Mouse (Mus musculus) limb, embryonic 10.5 days (tissue): ENCODE results near the gene Dupd1. TPM values are rescaled to one million over a fixed set of nuclear protein-coding genes. Genes with fewer than 3 reads are reported as not detected.

ENCODE experiments used
- DNase-seq: peaks from one replicate; pipeline ENCODE4 v3.0.0-alpha.2; 2017; ENCODE audit warnings: low spot score
- H3K27ac ChIP-seq: fragments of 300-500 bp; sonication (generic); 2 replicates; pipeline ENCODE4 v1.5.1; 2016; ENCODE audit warnings: mild to moderate bottlenecking
- H3K27me3 ChIP-seq: fragments of 300-500 bp; sonication (generic); 2 replicates; pipeline ENCODE4 v1.6.1; 2016; ENCODE audit warnings: low read depth, mild to moderate bottlenecking; ENCODE audit not compliant: poor library complexity, severe bottlenecking
- H3K36me3 ChIP-seq: fragments of 300-500 bp; sonication (generic); 2 replicates; pipeline ENCODE4 v1.6.1; 2016; ENCODE audit warnings: mild to moderate bottlenecking, moderate library complexity
- H3K4me1 ChIP-seq: fragments of 300-500 bp; sonication (generic); 2 replicates; pipeline ENCODE4 v1.6.1; 2016
- H3K4me3 ChIP-seq: fragments of 300-500 bp; sonication (generic); 2 replicates; pipeline ENCODE4 v1.5.1; 2016; ENCODE audit warnings: mild to moderate bottlenecking, moderate library complexity
- H3K9me3 ChIP-seq: fragments of 300-500 bp; sonication (generic); replicated peaks from 2 replicates; pipeline ENCODE4 v1.6.1; 2016; ENCODE audit warnings: mild to moderate bottlenecking
- WGBS: fragments of 180-500 bp; shearing (Covaris S2); methylation state at CpG from one replicate; pipeline ENCODE4 v1.1.7; 2016; 5-methylcytosine and 5-hydroxymethylcytosine counted together
- polyA plus RNA-seq: library from polyadenylated mRNA; unstranded; fragments of >200 nt; fragmentation: Nextera tagmentation; extraction: Ambion mirVana; gene quantifications from 2 replicates; pipeline ENCODE4 v1.2.1, GENCODE M21; 2016

The Dupd1 gene
- 0.45 TPM in 1 of 2 replicates, not detected in the other for polyA plus RNA-seq

DNA sequence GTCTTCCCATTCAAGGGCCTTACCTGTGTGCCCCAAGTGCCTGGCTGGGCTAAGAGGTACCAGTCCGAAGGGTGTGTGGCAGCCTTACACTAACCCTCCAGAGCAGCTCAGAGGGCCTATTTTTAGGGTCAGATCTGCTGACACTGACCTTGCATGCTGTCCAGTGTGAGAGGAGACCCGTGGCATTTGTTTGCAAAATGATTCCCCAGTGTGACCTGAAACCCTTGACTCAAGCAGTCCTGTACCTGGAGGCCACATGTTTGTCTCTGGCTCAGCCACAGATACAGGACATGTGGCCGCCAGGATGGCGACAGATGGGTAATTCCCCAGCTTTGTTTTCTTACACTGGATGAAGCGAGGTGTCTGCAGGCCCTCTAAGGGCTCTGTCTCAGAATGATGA, at the start of gene Dupd1:
Gene Dupd1 (minus strand): TSS at position 91 of the 400 bp plus-strand sequence.
- Histone ChIP-seq H3K9me3 (no peaks in the 10 kb centered on the region), H3K4me1 (peaks cover 34% of the 10 kb centered on the region), H3K27ac (peak within 1 kb of the TSS; percentile 26; the same call in 1 of the 2 replicates), H3K36me3 (no peaks in the 10 kb centered on the region), H3K4me3 (no peak within 1 kb of the TSS), H3K27me3 (no peaks in the 10 kb centered on the region)
- WGBS, result 69% methylated on average over 5 of the region's 5 CpGs
- DNase-seq, result peak; percentile 23

DNA sequence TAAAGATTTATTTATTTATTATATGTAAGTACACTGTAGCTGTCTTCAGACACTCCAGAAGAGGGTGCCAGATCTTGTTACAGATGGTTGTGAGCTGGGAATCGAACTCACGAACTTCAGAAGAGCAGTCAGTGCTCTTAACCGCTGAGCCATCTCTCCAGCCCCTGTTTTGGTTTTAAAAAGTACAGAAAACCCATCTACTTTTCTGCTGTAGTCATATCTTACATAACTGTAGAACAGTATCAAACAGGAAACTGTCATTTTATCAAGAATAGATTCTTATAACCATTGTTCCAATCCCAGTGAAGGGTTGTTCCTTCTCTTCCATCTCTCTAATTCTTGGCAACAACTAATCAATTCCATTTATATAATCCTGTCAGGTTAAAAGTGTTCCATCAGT, 49.4 kb upstream of the Dupd1 start:
- Histone ChIP-seq H3K4me1 (peaks cover 12% of the 10 kb centered on the region), H3K36me3 (no peaks in the 10 kb centered on the region), H3K27me3 (no peaks in the 10 kb centered on the region), H3K27ac (no peak overlapping the region), H3K4me3 (no peak overlapping the region), H3K9me3 (no peaks in the 10 kb centered on the region)
- WGBS, result 95% methylated on average over 3 of the region's 3 CpGs
- no peak for DNase-seq

DNA sequence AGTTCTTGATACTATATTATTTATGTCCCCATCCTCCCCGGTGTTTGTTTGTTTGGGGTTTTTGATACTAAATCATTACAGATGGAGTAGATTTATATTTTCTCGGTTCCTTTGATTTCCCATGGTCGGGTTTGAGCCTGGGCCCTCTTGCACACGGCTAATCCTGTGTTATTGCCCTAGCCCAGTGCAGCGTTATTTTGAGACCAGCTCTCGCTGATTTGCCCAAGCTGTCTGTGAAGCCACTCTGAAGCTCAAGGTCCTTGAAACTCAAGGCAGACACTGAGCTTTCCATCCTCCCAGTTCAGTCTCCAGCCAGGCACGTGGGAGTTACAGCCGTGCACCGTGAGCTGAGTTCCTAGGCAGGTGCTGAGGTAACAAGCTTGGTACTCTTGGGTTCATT, 47.2 kb upstream of the Dupd1 start:
- Histone ChIP-seq H3K36me3 (no peaks in the 10 kb centered on the region), H3K9me3 (no peaks in the 10 kb centered on the region), H3K4me3 (no peak overlapping the region), H3K4me1 (0 out of 2 replicates have a peak, but pooled peaks cover 3% of the 10 kb centered on the region), H3K27ac (no peak overlapping the region), H3K27me3 (no peaks in the 10 kb centered on the region)
- no peak for DNase-seq
- 90% methylated on average over 9 of the region's 9 CpGs for WGBS

DNA sequence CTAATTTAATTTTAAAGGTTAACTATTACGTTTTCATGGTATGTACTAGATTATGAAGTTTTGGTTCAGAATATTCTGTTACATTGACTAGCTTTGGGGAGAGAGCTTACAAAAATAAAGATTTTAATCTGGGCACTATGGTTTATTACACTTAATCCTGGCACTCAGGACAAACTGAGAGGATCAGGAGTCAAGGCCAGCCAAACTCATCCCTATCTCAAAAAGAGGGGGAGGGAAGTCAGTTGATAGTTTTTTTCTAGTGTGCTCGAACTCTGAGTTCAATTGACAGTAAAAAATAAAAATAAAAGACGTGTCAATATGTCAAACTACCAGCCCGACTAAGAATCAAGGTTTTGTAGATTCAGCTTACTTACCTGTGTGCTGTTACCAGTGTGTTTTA, 39.0 kb upstream of the Dupd1 start:
- WGBS, result 88% methylated on average over 4 of the region's 4 CpGs
- Histone ChIP-seq H3K27ac (no peak overlapping the region), H3K36me3 (no peaks in the 10 kb centered on the region), H3K4me3 (no peak overlapping the region), H3K27me3 (no peaks in the 10 kb centered on the region), H3K4me1 (peaks cover 24% of the 10 kb centered on the region), H3K9me3 (no peaks in the 10 kb centered on the region)
- DNase-seq, result no peak

DNA sequence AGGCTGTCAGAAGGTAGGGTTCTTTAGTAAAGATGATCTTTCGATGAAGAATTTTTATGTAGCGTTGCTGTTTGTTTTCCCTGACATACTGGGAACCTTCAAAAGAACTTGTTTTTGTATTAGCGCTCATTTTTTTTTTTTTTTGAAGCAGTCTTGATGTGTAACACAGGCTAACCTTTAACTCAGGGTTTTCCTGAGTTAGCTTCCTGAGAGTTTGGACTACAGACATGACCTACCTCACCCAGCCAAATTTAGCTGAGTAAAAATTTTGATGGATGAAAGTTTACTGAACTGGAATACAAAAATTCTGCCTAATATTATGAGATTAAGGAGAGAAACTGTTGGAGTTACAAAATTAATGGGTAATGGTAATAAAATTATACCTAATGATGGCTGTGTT, 38.0 kb upstream of the Dupd1 start:
- H3K27ac ChIP-seq, result no peak overlapping the region
- 94% methylated on average over 3 of the region's 3 CpGs for WGBS
- peaks cover 30% of the 10 kb centered on the region for H3K4me1 ChIP-seq
- no peak overlapping the region for H3K4me3 ChIP-seq
- no peak for DNase-seq
- H3K27me3 ChIP-seq, result no peaks in the 10 kb centered on the region
- H3K9me3 ChIP-seq, result no peaks in the 10 kb centered on the region
- no peaks in the 10 kb centered on the region for H3K36me3 ChIP-seq

DNA sequence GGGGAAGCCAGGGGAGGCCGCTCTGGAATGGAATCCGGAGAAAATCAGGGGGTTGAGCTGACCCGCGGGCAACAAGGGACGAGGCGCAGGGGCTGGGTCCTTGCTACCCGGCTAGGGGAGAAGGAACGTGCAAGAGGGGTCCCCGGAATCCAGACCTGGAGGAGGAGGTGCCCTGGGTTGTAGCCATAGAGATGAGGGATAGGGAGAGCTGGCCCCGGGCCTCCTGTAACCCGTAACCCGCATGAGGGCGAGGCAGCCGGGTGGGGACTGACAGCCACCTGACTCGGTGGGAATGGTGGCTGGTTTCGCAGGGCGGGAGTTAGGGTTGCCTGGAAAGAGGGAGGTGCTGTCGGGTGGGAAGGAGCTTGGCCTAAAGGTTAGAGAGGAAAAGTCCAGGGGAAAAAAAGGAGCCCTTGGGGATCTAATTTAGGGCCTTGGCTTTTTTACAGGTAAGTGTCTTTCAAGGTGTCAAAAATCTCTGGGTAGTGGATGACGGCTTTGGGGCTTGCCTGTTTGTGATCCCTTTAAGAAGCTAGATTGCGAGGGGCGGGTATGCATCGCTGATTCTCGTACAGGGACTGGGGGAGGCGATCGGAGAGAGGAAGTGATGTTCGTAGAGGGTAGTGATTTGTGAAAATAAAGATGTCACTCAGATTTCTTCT, 36.6 kb upstream of the Dupd1 start, which contains the start of gene Dusp13:
Gene Dusp13 (minus strand): TSS at position 301 of the 662 bp plus-strand sequence.
- under 1% methylated on average over 26 of the region's 26 CpGs for WGBS
- peak within 1 kb of the TSS; percentile 88 for H3K27ac ChIP-seq
- H3K4me3 ChIP-seq, result peak within 1 kb of the TSS; percentile 96

DNA sequence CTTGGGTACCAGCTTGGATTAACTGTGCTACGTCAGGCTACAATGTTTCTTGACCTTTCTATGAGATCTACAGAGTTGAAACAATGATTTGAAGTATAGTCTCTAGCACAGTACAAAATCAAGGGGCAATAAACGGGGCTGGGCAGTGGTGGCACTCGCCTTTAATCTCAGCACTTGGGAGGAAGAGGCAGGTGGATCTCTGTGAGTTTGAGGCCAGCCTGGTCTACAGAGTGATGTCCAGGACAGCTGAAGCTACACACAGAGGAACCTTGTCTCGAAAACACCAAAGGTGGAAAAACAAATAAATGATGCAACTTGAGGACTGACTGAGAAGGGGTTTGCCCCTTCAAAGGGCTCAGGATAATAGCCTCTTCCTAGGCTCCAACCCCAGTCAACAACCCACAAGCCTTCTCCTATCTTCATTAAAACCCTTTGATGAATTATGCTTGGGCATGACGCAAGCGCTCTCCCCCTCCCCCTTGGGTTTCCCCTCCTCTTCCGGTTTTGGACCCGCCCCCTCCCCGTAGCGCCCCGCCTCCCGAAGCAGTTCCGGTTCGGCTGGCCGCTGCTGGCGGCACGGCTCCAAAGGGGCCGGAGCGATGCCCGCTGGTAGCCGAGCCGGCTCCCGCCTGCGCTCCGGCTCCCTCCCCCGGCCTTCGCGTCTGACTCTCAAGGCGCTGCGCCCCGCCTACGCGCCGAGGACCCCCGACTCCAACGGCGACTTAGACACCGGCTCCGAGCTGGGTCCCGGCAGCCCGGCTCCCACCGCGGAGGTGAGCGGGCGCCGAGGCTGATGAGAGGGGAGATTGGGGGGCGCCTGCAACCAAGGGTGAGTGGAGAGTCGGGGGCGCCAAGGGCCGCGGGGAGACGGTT, 35.9 kb upstream of the Dupd1 start, which contains the start of gene Samd8:
Gene Samd8 (plus strand): TSS at position 524 of the 873 bp plus-strand sequence.
- Histone ChIP-seq H3K4me3 (peak within 1 kb of the TSS; percentile 96), H3K4me1 (peaks cover 37% of the 10 kb centered on the region), H3K36me3 (no peaks in the 10 kb centered on the region), H3K27ac (peak within 1 kb of the TSS; percentile 88), H3K9me3 (no peaks in the 10 kb centered on the region), H3K27me3 (no peaks in the 10 kb centered on the region)
- peak; percentile 94 for DNase-seq
- WGBS, result 7% methylated on average over 52 of the region's 52 CpGs

More for the DNA sequence above, 36.6 kb upstream of the Dupd1 start, which contains the start of gene Dusp13:
- Histone ChIP-seq H3K4me1 (peaks cover 36% of the 10 kb centered on the region), H3K27me3 (no peaks in the 10 kb centered on the region), H3K36me3 (no peaks in the 10 kb centered on the region), H3K9me3 (no peaks in the 10 kb centered on the region)
- peak; percentile 75 for DNase-seq

DNA sequence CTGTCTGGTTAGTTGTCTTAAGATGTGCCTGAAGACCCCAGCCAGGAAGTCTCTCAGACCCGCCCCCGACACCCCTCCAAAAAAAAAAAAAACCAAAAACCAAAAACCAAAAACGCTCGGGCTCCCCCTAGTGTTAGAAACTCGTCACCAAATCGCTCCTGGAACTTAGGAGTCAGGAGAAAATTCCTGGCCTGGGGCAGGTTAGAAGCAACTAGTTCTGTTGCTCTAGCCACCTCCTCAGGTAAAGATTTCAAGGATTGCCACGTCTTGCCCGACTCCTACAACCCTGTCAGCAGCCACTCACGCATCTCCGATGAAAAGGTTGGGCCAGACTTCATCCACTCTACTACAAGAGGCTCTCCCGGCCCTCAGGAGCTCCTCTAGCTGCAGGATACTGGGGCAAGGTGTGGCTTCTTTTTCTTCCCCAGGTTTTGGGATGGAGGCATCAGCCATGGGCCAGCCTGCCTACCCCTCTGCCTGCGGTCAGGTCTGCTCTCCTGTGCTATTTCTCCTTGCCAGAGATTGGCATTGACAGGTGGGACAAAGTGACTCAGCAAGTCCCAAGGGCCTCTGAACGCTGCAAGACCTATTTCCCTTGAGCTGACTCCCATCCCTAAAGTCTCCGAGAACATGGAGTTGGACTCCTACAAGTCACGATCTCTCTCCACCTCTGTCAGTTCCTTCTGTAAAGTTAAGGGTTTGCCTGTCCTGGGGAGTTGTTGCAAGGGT, 33.9 kb upstream of the Dupd1 start:
- DNase-seq, result peak; percentile 61
- 44% methylated on average over 15 of the region's 15 CpGs for WGBS
- H3K27me3 ChIP-seq, result no peaks in the 10 kb centered on the region

DNA sequence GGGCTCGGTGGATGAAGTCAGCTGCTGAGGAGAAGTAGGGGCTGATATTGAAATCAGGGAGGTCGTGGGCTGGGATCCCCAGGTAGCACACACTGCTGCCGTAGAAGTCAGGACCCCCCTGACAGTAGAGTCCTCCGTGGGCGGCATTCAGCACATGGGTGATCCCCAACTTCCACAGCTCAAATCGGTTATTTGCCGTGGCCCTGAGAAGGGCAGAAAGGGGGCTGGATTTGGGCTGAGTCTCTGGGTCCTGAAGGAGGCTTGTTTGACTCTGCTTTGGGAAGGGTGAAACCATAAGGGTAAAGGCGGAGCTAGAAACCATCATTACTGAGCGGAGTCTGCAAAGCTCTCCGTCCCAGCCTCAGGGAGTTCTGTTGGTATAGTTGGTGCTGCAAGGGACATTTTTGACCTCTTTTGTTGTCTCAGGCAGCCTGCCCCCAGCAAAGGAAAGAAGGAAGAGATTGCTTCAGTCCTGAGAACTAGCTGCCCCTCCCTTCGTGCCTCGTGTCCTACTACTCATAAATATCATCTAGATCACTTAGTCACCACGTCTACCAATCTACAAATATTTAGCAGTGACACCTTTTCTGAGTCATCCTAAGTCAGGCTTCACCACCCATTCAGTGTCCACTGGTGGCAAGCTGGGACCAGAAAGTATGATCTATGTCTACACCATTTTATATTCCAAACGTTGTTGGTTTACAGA, 33.2 kb upstream of the Dupd1 start:
- Histone ChIP-seq H3K27ac (no peak overlapping the region), H3K4me1 (peaks cover 41% of the 10 kb centered on the region), H3K9me3 (no peaks in the 10 kb centered on the region), H3K27me3 (no peaks in the 10 kb centered on the region), H3K36me3 (no peaks in the 10 kb centered on the region), H3K4me3 (no peak overlapping the region)
- 75% methylated on average over 14 of the region's 14 CpGs for WGBS
- DNase-seq, result no peak

More for the DNA sequence above, 33.9 kb upstream of the Dupd1 start:
- Histone ChIP-seq H3K4me3 (no peak overlapping the region), H3K9me3 (no peaks in the 10 kb centered on the region), H3K4me1 (peaks cover 41% of the 10 kb centered on the region), H3K27ac (no peak overlapping the region), H3K36me3 (no peaks in the 10 kb centered on the region)

DNA sequence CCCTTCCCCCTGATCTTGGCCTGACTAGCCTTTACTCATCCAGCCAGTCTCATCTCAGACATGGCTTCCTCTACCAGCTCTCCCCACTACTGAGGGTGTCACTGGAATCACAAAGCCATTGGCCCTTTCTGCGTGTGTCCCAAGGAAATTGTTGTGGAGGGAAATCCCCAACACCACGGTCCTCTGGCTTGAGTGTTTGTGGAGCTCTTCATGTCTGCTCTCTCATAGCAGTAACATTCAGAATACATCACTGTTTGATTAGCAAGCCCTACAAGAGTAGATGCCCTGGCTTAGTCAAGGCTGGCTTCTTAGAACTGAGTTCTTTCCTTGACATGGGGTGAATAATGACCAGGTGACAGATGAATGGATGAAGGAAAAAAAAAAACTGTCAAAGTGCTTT, 32.5 kb upstream of the Dupd1 start:
- Histone ChIP-seq H3K27ac (no peak overlapping the region), H3K27me3 (no peaks in the 10 kb centered on the region), H3K4me1 (peaks cover 39% of the 10 kb centered on the region), H3K36me3 (no peaks in the 10 kb centered on the region), H3K4me3 (no peak overlapping the region), H3K9me3 (no peaks in the 10 kb centered on the region)
- DNase-seq, result no peak
- WGBS, result 86% methylated on average over 2 of the region's 2 CpGs

DNA sequence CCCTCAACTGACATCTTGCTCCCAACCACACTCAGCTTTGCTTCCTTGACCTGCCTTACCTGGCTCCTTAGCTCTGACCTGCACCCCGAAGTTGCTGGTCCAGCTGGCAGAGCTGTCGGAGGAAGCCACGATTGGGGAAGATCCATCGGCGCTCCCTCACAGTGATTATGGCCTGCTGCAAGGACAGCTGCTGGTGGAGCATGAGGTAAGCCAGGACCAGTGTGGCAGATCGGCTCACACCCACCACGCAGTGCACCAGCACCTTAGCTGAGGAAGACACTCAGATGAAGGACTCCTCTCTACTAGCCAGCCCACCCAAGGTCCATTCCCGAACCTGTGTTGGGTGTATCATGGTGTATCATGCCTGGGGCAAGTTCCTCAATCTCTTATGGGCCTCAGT, 31.9 kb upstream of the Dupd1 start:
- 90% methylated on average over 8 of the region's 8 CpGs for WGBS
- Histone ChIP-seq H3K4me3 (no peak overlapping the region), H3K4me1 (peaks cover 39% of the 10 kb centered on the region), H3K27me3 (no peaks in the 10 kb centered on the region), H3K9me3 (no peaks in the 10 kb centered on the region), H3K36me3 (no peaks in the 10 kb centered on the region), H3K27ac (no peak overlapping the region)
- DNase-seq, result no peak

DNA sequence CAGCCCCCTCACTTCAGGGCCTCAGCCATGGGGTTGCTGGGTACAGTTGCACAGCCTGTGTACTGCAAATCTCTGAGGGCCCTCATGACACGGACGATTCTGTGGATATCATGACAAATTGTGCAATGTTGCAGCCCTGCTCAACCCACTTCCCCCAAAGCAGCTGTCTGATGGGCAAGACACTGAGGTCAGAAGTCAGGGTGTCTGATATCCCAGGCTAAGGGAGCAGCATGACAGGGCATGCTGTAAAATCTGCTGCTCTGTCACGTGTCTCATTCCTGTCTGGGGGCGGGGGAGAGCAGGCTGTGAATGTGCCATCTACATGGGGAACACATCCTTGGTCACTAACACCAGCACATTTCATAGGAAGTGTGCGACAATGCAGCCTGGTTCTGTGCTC, 30.8 kb upstream of the Dupd1 start:
- H3K27ac ChIP-seq, result peak overlapping the region; percentile 30
- no peak for DNase-seq
- no peaks in the 10 kb centered on the region for H3K36me3 ChIP-seq
- H3K4me1 ChIP-seq, result peaks cover 35% of the 10 kb centered on the region
- 73% methylated on average over 5 of the region's 5 CpGs for WGBS
- H3K4me3 ChIP-seq, result no peak overlapping the region
- no peaks in the 10 kb centered on the region for H3K9me3 ChIP-seq
- H3K27me3 ChIP-seq, result no peaks in the 10 kb centered on the region
